Mouse (Mus musculus) cerebellum, adult 9-10 months (tissue): Measurements from ENCODE around the gene H2-M3.
"Not testable (repeated sequence)": the region's sequence is repeated elsewhere in the genome, so short reads cannot be mapped to it uniquely, and the experiment has no call there.

Source experiments
- DNase-seq: peaks from one replicate; pipeline ENCODE4 v3.0.0; 2022

H2-M3 gene

DNA sequence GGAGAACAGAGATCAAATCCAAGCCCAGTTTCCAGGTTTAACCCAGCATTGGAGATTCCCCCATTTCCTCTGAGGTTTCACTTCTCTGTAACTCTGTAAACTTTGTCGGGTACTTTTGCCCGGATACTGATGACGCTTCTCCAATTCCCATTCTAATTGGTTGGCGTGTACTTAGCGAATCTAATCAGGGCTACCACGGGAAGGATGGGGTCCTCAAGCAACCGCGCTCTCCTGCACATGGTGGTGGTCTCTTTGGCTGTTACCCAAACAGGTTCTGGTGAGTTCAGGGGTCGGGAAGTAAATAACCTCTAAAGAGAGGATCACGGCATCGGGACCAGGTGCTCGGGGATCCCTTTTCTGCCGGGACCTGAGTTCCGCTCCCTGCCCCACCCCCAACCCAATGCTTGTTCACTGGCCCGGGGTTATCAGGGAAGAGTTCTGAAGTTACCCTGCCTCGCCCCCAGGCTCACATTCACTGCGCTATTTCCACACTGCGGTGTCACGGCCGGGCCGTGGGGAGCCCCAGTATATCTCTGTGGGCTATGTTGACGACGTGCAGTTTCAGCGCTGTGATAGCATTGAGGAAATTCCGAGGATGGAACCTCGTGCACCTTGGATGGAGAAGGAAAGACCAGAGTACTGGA lies at the start of gene H2-M3:
H2-M3 (plus strand) TSS at position 163 of the 644 bp plus-strand sequence.
- DNase-seq: peak; percentile 70

DNA sequence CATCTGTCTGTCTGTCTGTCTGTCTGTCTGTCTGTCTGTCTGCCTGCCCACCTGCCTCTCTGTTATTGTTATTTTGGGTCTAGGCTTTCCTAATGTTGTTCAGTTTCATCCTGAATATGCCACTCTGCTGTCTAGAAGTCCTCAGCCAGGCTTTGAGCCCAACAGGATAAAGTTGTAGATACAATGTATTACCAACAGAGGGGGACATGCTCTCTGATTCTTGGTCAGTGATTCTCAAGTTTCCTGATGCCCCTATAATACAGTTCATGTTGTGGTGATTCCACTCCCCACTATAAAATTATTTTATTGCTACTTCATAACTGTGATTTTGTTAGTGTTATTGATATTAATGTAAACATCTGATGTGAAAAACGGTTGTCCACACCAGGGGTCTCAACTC lies 48.1 kb upstream of the H2-M3 start:
- no peak for DNase-seq

DNA sequence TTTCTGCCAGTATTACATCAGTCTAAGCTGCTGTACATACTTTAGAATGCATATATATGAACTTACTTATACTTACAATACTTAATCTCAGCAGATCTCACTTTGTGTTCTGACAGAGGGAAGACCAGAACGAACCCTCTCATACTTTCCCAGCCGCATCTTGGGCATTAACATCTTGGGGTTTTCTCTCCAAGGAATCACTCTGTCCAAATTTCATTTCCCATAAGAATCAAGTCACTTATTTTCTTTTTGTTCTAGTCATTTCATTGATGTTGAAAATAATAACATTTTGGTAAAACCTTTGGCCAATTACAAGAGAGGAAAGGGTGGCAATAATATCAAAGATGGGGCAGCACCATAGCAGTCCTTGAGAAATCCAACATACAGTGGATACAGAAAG lies 32.8 kb upstream of the H2-M3 start, which contains the start of gene Olfr97:
Olfr97 (minus strand) TSS at position 101 of the 400 bp plus-strand sequence.
- not testable (repeated sequence) for DNase-seq

DNA sequence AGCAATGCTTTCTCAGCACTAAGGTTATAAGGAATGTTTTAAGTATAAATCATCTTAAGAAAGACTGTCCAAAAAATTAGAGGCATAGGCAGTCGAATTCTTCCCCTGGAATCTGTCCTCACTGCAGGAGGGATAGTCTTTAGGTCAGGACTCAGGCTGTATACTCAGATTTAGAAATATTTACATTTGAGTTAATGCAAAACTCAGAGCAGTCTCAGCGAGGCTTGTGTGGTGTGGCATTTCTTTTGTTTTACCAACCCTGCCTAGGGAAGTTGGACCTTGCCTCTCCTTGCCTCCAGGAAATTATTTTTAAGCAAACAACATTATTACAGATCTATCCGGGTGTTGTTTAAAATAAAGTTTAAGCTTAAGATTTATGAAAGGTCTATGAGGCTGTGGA lies 27.8 kb upstream of the H2-M3 start:
- no peak for DNase-seq

DNA sequence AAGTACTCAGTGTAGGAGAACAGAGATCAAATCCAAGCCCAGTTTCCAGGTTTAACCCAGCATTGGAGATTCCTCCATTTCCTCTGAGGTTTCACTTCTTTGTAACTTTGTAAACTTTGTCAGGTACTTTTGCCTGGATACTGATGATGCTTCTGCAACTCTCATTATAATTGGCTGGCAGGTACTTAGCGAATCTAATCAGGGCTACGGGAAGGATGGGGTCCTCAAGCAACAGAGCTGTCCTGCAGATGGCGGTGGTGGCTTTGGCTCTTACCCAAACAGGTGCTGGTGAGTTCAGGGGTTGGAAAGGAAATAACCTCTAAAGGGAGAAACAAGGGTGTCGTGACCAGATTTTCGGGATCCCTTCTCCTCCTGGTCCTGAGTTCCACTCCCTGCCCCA lies 23.3 kb upstream of the H2-M3 start:
- DNase-seq: peak; percentile 11

DNA sequence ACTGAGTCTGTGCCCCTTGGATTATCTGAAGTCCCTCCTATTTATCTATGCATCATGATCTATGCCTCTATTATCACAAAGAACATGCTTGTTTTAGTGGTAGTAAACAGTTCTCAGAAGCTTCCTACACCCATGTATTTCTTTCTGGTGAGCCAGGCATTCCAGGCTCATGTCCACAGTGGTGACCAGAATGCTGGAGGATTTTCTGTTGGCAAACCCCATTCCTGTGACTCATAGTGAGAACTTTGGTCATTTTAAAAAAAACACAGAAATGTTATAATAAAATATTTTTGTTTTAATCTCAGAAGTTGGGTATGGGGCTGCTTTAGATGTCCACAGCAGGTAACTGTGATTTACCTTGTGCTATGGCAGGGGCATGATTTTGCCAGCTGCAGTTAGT lies 20.6 kb upstream of the H2-M3 start:
- DNase-seq: no peak

- DNase-seq: no peak
These were observed 19.5 kb upstream of the H2-M3 start for GRCm38 (mm10) chr17:37250544-37250943.

DNA sequence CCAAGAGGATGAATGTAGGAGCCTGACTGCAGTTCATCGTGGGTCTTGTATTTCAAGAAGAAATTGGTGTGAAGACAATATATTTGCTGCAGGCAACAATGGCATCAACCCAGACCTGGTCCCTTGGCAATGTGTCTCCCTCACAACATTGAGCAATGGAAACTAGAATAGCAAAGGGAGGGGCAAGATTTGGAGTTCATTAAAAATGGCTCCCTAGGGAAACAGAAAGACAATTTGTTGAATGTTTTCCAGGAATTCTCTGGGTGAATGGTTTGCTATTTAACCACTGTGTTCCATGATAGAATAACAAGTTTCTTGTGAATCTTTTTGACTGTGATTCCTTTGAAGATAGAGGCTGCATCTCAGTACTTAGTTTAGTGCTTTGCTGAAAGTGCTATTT lies 6.4 kb upstream of the H2-M3 start, which contains the start of gene Olfr98:
Olfr98 (minus strand) TSS at position 124 of the 400 bp plus-strand sequence.
- no peak for DNase-seq

GRCm38 (mm10) chr17:37270702-37271092 lies 677 bp downstream of the H2-M3 start:
- DNase-seq: no peak

DNA sequence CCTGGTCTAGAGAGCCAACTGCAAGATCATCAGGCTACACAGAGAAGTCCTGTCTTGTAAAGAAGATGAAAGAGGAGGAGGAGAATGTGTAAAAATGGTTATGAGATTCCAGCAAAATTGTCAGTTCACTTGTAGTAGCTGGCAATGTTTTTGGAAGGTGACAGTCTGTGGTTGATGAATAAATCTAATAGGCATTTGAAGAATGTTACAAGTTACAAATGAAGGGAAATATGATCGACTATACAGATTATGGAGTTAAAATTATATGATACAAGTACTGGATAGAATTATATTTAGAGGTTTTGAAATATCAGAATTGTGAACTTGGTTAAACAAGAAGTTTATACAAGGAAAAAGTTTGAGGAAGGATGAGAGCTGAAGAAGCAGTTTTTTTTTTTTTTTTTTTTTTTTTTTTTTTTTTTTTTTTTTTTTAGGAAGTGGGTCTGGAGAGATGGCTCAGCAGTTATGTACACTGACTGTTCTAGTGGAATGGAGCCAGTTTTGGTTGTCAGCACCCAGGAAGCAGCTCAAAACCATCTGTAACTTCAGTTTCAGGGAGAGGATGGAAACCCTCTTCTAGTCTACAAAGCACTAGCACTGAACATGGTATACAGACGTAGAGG lies 5.7 kb downstream of the H2-M3 start:
- DNase-seq: no peak

DNA sequence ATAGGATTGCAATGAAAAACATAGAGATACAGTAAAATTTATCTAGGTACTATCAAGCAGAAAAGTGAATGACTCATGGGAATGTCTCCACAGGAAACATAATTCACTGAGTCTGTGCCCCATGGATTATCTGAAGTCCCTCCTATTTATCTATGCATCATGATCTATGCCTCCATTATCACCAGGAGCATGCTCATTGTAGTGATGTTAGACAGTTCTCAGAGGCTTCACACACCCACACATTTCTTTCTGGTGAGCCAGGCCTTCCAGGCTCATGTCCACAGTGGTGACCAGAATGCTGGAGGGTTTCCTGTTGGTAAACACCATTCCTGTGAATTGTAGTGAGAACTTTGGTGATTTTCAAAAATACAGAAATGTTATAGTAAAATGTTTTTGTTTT lies 6.6 kb downstream of the H2-M3 start:
- no peak for DNase-seq

DNA sequence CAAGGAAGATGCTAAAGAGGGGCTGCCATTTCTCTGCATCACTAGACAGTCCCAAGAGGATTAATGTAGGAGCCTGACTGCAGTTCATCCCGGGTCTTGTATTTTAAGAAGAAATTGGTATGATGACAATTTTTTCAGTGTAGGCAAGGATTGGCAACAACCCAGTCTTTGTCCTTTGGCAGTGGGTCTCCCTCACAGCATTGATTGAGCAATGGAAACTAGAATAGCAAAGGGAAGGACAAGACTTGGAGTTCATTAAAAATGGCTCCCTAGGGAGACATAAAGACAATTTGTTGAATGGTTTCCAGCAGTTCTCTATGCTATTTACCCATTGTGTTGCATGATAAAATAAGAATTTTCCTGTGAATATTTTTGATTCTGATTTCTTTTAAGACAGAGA lies 10.3 kb downstream of the H2-M3 start:
- DNase-seq: no peak

DNA sequence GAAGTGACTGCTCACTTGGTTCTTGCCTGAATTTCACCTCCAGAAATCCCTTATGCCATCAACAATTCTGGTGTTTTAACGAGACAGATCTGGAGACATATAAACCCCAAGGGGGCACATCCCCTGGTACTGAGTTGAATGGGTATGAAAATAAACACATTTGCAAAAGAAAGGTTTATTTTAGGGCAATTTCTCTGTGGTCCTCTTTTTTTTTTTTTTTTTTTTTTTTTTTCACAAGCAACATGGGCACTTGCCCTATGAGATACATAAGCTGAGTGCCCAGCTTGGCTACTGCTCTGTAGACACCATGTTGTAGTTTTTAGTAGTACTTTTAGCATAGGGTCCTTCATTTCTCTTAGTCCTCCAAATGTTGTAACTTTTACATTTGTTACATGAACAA lies 13.3 kb downstream of the H2-M3 start, which contains the start of gene Olfr99:
Olfr99 (minus strand) TSS at position 101 of the 400 bp plus-strand sequence.
- no peak for DNase-seq

- no peak for DNase-seq
These were observed 34.2 kb downstream of the H2-M3 start, which contains the start of gene Olfr101 for GRCm38 (mm10) chr17:37304213-37304612. TSS of gene Olfr101 (minus strand) at chr17:37304313.

- DNase-seq: no peak
These were observed 38.5 kb downstream of the H2-M3 start for GRCm38 (mm10) chr17:37308483-37308882.

GRCm38 (mm10) chr17:37310146-37310699 lies 40.2 kb downstream of the H2-M3 start:
- no peak for DNase-seq

GRCm38 (mm10) chr17:37316954-37317353 lies 46.9 kb downstream of the H2-M3 start, which contains the start of gene Olfr102:
TSS of gene Olfr102 (minus strand) at chr17:37317054.
- no peak for DNase-seq
